Mouse (Mus musculus) liver, postnatal 0 days (tissue): Measurements from ENCODE around the gene Npas1. TPM values are rescaled to one million over a fixed set of nuclear protein-coding genes. Genes with fewer than 3 reads are reported as not detected.
A peak's percentile ranks its signal among the peaks of the same experiment; 100 is the strongest.

Source experiments
- ATAC-seq: fragments of 200-750 bp; cut with Nextera tagmentation; 2 replicates; pipeline ENCODE4 v1.8.0; 2017; ENCODE audit warnings: mild to moderate bottlenecking, moderate library complexity
- DNase-seq: peaks from one replicate; pipeline ENCODE4 v3.0.0-alpha.2; 2016
- H3K27ac ChIP-seq: fragments of 300-500 bp; sonication (generic); 2 replicates; pipeline ENCODE4 v1.5.1; 2014; ENCODE audit warnings: antibody characterized with exemption, moderate library complexity, mild to moderate bottlenecking, low read depth
- H3K27me3 ChIP-seq: fragments of 300-500 bp; sonication (generic); 2 replicates; pipeline ENCODE4 v1.6.1; 2014; ENCODE audit warnings: low read length, control low read depth, mixed read lengths; ENCODE audit not compliant: insufficient read depth
- H3K36me3 ChIP-seq: fragments of 300-500 bp; sonication (generic); replicated peaks from 2 replicates; pipeline ENCODE4 v1.6.1; 2014; ENCODE audit warnings: mild to moderate bottlenecking, control low read depth, low read length, moderate library complexity, mixed read lengths; ENCODE audit not compliant: insufficient read depth
- H3K4me1 ChIP-seq: fragments of 300-500 bp; sonication (generic); 2 replicates; pipeline ENCODE4 v1.6.1; 2014; ENCODE audit warnings: antibody characterized with exemption, mild to moderate bottlenecking, control low read depth; ENCODE audit not compliant: insufficient read depth
- H3K4me2 ChIP-seq: fragments of 300-500 bp; sonication (generic); 2 replicates; pipeline ENCODE4 v1.6.1; 2014; ENCODE audit warnings: low read depth, mild to moderate bottlenecking, low read length, moderate library complexity, mixed read lengths
- H3K4me3 ChIP-seq: fragments of 300-500 bp; sonication (generic); 2 replicates; pipeline ENCODE4 v1.5.1; 2014; ENCODE audit warnings: low read depth, low read length
- H3K9ac ChIP-seq: fragments of 300-500 bp; sonication (generic); replicated peaks from 2 replicates; pipeline ENCODE4 v1.6.1; 2014; ENCODE audit warnings: mild to moderate bottlenecking, moderate library complexity
- H3K9me3 ChIP-seq: fragments of 300-500 bp; sonication (generic); 2 replicates; pipeline ENCODE4 v1.6.1; 2016; ENCODE audit warnings: mild to moderate bottlenecking, control low read depth, low read length, mixed read lengths
- CTCF ChIP-seq: sonication (generic); IDR thresholded peaks from 2 replicates; pipeline ENCODE4 v1.5.1; 2016; ENCODE audit warnings: antibody characterized with exemption, low read depth
- EP300 ChIP-seq: IDR thresholded peaks from 2 replicates; pipeline ENCODE4 v1.6.1; 2016; ENCODE audit warnings: antibody characterized with exemption, low read depth, mild to moderate bottlenecking
- WGBS: fragments of 180-500 bp; shearing (Covaris S2); extraction: QIAGEN DNeasy Blood & Tissue Kit; methylation state at CpG from one replicate; pipeline ENCODE4 v1.1.7; 2014; ENCODE audit not compliant: insufficient replicate concordance; 5-methylcytosine and 5-hydroxymethylcytosine counted together
- polyA plus RNA-seq: library from polyadenylated mRNA; unstranded; fragments of >200 nt; fragmentation: Nextera tagmentation; extraction: Ambion mirVana; gene quantifications from 2 replicates; pipeline ENCODE4 v1.2.1, GENCODE M21; 2015

Gene Npas1
- polyA plus RNA-seq, 1 experiment from 2014 or later, result 0.11 TPM

DNA sequence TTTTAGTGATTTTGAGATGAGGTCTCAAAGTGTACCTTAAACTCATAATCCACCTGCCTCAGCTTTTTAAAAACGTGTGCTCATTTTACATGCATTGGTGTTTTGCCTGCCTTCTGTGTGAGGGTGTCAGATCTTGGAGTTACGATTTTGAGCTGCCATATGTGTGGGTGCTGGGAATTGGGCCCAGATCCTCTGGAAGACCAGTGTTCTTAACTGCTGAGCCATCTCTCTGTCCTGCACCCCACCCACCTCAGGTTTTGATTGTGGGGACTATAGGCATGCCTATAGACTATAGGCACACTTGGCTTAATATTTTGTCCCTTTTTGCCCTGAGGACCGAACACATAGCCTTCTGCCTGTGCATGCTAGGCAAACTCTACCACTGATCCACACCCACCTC is 14.7 kb upstream of the Npas1 start:
- TF ChIP-seq EP300 (no peak), CTCF (no peak)
- Histone ChIP-seq H3K4me3 (no peak overlapping the region), H3K4me2 (no peak overlapping the region), H3K9ac (no peak overlapping the region), H3K27me3 (no peaks in the 10 kb centered on the region), H3K27ac (no peak overlapping the region), H3K36me3 (peaks cover 8% of the 10 kb centered on the region), H3K9me3 (no peaks in the 10 kb centered on the region), H3K4me1 (no peaks in the 10 kb centered on the region)
- ATAC-seq, result no peak
- WGBS, result 61% methylated on average over 3 of the region's 3 CpGs
- DNase-seq, result no peak

DNA sequence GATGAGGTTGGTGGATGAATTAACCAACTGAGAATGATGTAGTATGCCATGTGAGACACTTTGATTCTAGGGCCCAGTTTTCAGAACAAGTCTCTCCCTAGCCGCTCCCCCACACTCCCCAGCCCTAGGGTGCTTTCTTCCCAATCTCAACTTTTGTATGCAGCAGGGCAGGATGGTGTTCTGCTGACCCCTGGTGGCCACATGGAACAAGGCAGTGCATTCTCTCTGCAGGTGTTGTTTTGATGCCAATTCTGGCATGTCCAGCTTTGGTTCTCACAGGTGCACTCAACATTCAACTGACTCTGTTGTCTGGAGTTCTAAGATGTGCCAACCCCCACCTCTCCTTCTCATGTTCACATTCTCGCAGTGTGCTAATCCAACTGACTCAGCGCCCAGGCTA is 14.2 kb upstream of the Npas1 start:
- Histone ChIP-seq H3K4me1 (no peaks in the 10 kb centered on the region), H3K27me3 (no peaks in the 10 kb centered on the region), H3K4me3 (no peak overlapping the region), H3K9me3 (no peaks in the 10 kb centered on the region), H3K4me2 (no peak overlapping the region), H3K9ac (no peak overlapping the region), H3K27ac (no peak overlapping the region), H3K36me3 (peaks cover 4% of the 10 kb centered on the region)
- DNase-seq (peak; percentile 80), ATAC-seq (peak; percentile 68)
- TF ChIP-seq CTCF, result peak; percentile 99
- no peak for TF ChIP-seq EP300
- 44% methylated on average over 3 of the region's 3 CpGs for WGBS

DNA sequence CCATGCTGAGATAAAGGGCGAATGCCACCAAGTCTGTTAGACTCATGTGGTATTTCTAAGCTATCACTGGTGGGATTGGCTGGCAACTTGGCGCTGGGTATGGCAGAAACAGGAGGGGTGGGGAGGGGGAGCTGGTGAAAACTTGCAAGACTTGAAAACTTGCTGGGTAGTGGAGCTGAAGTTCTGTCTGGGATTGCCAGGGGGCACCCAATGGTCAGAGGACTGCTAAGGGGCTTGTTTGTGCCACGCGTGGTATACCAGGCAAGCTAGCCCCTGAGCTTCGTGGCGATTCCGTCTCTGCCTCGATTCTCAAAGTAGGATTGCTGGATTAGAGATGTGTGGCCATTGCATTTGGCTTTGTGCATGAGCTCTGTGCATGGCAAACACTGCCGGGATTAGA is 12.4 kb upstream of the Npas1 start:
- no peaks in the 10 kb centered on the region for H3K27me3 ChIP-seq
- peak; percentile 8 for DNase-seq
- WGBS, result 88% methylated on average over 9 of the region's 9 CpGs

DNA sequence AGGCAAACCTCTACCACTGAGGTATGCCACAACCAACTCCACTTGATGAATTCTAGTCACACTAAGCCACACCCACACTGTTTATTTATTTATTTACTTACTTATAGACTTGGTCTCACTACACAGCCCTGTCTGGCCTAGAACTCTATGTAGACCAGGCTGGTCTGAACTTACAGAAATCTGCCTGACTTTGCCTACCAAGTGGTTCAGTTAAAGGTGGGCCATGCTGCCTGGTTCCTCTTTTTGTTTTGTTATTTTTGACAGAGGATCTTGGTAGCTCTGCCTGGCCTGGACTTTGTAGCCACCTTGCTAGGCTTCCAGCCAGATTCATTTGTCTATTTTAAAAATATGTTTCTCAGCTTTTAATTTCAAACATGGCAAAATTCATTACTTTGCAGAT is 11.3 kb upstream of the Npas1 start:
- no peak overlapping the region for H3K9ac ChIP-seq
- H3K27me3 ChIP-seq, result no peaks in the 10 kb centered on the region
- no peak for ATAC-seq
- H3K27ac ChIP-seq, result no peak overlapping the region
- no peak overlapping the region for H3K4me2 ChIP-seq
- H3K4me3 ChIP-seq, result no peak overlapping the region
- DNase-seq, result no peak
- no peaks in the 10 kb centered on the region for H3K4me1 ChIP-seq
- no peak for TF ChIP-seq CTCF
- TF ChIP-seq EP300, result no peak
- H3K36me3 ChIP-seq, result no peaks in the 10 kb centered on the region
- no peaks in the 10 kb centered on the region for H3K9me3 ChIP-seq

More for the DNA sequence above, 12.4 kb upstream of the Npas1 start:
- ATAC-seq, result no peak
- H3K4me1 ChIP-seq, result no peaks in the 10 kb centered on the region
- H3K9ac ChIP-seq, result no peak overlapping the region
- no peak for TF ChIP-seq CTCF
- TF ChIP-seq EP300, result no peak
- H3K4me3 ChIP-seq, result no peak overlapping the region
- H3K36me3 ChIP-seq, result no peaks in the 10 kb centered on the region
- no peak overlapping the region for H3K4me2 ChIP-seq
- H3K27ac ChIP-seq, result no peak overlapping the region
- no peaks in the 10 kb centered on the region for H3K9me3 ChIP-seq

DNA sequence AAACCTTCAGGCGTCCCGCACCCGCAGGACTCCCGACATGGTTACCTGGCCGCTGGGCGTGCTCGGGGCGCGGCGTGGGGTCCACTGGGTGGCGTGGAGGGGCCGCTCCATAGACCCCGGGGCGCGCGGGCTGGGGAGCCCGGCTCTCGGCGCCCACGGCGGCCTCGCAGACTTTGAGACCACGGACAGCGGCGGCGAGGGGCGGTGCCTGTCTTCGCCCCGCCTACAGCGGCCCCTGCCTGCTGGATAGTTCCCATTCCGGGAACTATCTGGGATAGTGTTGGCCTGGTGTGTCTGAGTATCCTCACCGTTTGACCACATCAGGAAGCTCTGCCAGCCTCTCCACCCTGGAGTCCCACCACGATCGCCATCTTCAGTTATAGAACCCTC is 933 bp downstream of the Npas1 start:
- Histone ChIP-seq H3K27ac (no peak overlapping the region), H3K27me3 (peaks cover 58% of the 10 kb centered on the region), H3K9me3 (no peaks in the 10 kb centered on the region), H3K9ac (no peak overlapping the region), H3K4me3 (peak overlapping the region; percentile 17; the same call in 1 of the 2 replicates), H3K4me1 (peaks cover 18% of the 10 kb centered on the region; the same call in 1 of the 2 replicates), H3K36me3 (no peaks in the 10 kb centered on the region), H3K4me2 (0 out of 2 replicates have a peak overlapping the region, but pooled peaks have one; percentile 35)
- no peak for TF ChIP-seq EP300
- no peak for TF ChIP-seq CTCF
- ATAC-seq, result no peak; the same call in 1 of the 2 replicates
- 4% methylated on average over 31 of the region's 34 CpGs for WGBS
- no peak for DNase-seq

DNA sequence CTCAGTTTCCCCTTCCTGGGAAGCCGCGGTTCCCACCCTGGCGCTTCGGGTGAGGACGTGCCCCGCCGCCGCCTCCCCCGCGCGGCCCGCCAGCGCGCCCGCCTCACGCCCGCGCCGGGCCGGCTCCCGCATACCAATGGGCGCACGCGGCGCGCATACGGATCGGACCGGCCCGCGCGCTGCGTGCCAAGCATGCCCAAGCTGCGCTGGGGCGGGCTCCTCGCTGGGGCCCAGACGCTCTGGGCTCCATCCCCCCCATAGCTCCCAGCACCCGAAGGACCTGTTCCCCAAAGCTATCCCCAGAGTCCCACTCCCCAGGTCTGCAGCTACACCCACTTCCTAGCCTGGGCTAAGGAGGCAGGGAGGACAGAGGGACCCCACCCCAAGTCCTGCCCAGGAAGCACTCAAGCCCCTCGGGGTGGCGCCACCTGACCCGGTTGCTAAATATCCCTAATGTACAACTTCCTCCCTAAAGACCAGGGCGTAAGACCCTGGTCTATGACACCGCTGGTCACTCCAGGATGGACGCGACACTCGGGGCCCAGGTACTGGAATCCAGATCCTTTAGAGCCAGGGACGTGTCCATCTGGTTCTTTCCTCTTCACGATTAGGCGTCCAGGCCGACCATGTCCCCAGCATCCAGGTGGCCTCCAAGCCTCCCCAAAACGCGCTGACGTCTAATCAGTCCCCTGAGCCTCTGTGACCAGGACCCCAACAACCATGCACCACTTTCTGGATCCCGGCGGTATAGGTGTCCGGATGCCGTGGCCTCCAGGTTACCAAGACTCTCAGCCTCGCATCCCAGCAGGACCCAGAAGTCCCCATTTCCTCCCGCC is 1.5 kb downstream of the Npas1 start:
- H3K4me2 ChIP-seq, result 0 out of 2 replicates have a peak overlapping the region, but pooled peaks have one; percentile 35
- H3K27me3 ChIP-seq, result peaks cover 61% of the 10 kb centered on the region
- H3K9ac ChIP-seq, result no peak overlapping the region
- DNase-seq, result no peak
- H3K9me3 ChIP-seq, result no peaks in the 10 kb centered on the region
- peak overlapping the region; percentile 17; the same call in 1 of the 2 replicates for H3K4me3 ChIP-seq
- H3K27ac ChIP-seq, result no peak overlapping the region
- no peak for ATAC-seq
- peaks cover 18% of the 10 kb centered on the region; the same call in 1 of the 2 replicates for H3K4me1 ChIP-seq
- H3K36me3 ChIP-seq, result no peaks in the 10 kb centered on the region
- WGBS, result 5% methylated on average over 24 of the region's 59 CpGs
- TF ChIP-seq CTCF (no peak), EP300 (no peak)
